Comparison of ENCODE assay signal across 25 mouse cellular contexts in the genomic region with DNA sequence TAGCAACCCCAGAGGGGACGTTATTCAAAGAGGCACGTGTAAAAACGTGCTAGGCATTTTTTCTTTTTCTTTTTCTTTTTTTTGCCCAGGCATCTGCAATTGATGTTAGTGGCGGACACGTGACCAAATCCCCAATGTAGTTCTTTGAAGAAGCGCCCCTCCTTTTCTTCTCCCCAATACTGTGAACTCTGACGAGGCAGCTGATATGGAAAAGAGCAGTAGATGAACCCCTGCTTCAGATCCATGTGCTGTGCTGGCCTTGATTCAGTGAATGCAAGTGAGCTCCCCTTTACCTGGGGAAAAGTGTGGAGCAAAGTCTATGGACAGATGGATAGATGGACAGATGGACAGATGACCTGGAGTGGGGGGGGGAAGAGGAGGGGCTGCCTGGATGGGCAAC.
"Had no signal": no experiment of that assay in that cellular context is flagged by ENCODE, and none has a peak within 500 bp of the region (broad histone marks: within the 10 kb centered on the region; RNA-seq: fewer than 3 reads in every experiment).

No protein-coding gene starts in this region.

- H3K27ac ChIP-seq: heart, embryonic 13.5 days; heart, embryonic 15.5 days; hindbrain, embryonic 13.5 days; hindbrain, embryonic 15.5 days; hindbrain, postnatal 0 days; kidney, embryonic 15.5 days; kidney, postnatal 0 days; limb, embryonic 13.5 days; limb, embryonic 15.5 days; liver, embryonic 12.5 days had no signal

- DNase-seq: gastrocnemius, postnatal 14 days; gastrocnemius, postnatal 36 days; heart, adult 18-20 months; heart, postnatal 14 days; heart, postnatal 36 days; kidney, adult 11 months; kidney, adult 2 months; kidney, adult 9 months; kidney, postnatal 14 days; kidney, postnatal 36 days; layer of hippocampus, adult 9-11 months; layer of hippocampus, postnatal 36 days; left cerebral cortex, postnatal 4 days had no signal

- H3K4me1 ChIP-seq: heart, embryonic 13.5 days; heart, embryonic 15.5 days; hindbrain, embryonic 13.5 days; hindbrain, embryonic 15.5 days; liver, embryonic 12.5 days had no signal

- H3K36me3 ChIP-seq: heart, embryonic 13.5 days; heart, embryonic 15.5 days; hindbrain, embryonic 13.5 days; hindbrain, embryonic 15.5 days; kidney, embryonic 15.5 days; limb, embryonic 13.5 days; limb, embryonic 15.5 days; liver, embryonic 12.5 days had no signal

- ATAC-seq: hindbrain, postnatal 0 days; intestine, embryonic 16.5 days; liver, embryonic 12.5 days had no signal

- H3K4me3 ChIP-seq: heart, embryonic 13.5 days; heart, embryonic 15.5 days; hindbrain, embryonic 13.5 days; hindbrain, embryonic 15.5 days; kidney, embryonic 15.5 days; limb, embryonic 13.5 days; limb, embryonic 15.5 days; liver, embryonic 12.5 days had no signal

- H3K27me3 ChIP-seq: heart, embryonic 15.5 days; hindbrain, embryonic 13.5 days; hindbrain, embryonic 15.5 days; kidney, embryonic 15.5 days; limb, embryonic 15.5 days; liver, embryonic 12.5 days had no signal

- H3K9ac ChIP-seq: heart, embryonic 13.5 days; heart, embryonic 15.5 days; hindbrain, embryonic 13.5 days; hindbrain, embryonic 15.5 days; kidney, embryonic 15.5 days; limb, embryonic 13.5 days; limb, embryonic 15.5 days; liver, embryonic 12.5 days had no signal

- H3K9me3 ChIP-seq: heart, embryonic 13.5 days; heart, embryonic 15.5 days; hindbrain, embryonic 13.5 days; hindbrain, embryonic 15.5 days; kidney, embryonic 15.5 days; limb, embryonic 13.5 days; limb, embryonic 15.5 days; liver, embryonic 12.5 days had no signal

- H3K4me2 ChIP-seq: heart, embryonic 11.5 days; heart, embryonic 13.5 days; heart, embryonic 15.5 days; hindbrain, embryonic 13.5 days; hindbrain, embryonic 15.5 days; limb, embryonic 13.5 days; limb, embryonic 15.5 days; liver, embryonic 12.5 days had no signal
